Mouse (Mus musculus): ENCODE measurements around the gene Cnksr1. TPM values are rescaled to one million over a fixed set of nuclear protein-coding genes. Genes with fewer than 3 reads are reported as not detected.

The Cnksr1 gene
- polyA plus RNA-seq, 1 experiment = not detected

- Histone ChIP-seq H3K4me3 (ENCODE audit: insufficient read depth, low read depth, low read length) (no peak overlapping the region), H3K27ac (replicated peaks; ENCODE audit: low read depth, low read length) (no peak overlapping the region), H3K4me1 (ENCODE audit: control insufficient read depth, insufficient read depth, insufficient read length, low read length) (peaks cover 5% of the 10 kb centered on the region)
These were observed 8.1 kb upstream of the Cnksr1 start for GRCm38 (mm10) chr4:134246256-134246655.

- Histone ChIP-seq H3K4me3 (ENCODE audit: insufficient read depth, low read depth, low read length) (peak within 1 kb of the TSS; percentile 93), H3K4me1 (ENCODE audit: control insufficient read depth, insufficient read depth, insufficient read length, low read length) (peaks cover 5% of the 10 kb centered on the region), H3K27ac (replicated peaks; ENCODE audit: low read depth, low read length) (no peak within 1 kb of the TSS)
These were observed 7.1 kb upstream of the Cnksr1 start, which contains the start of gene Zfp593 for GRCm38 (mm10) chr4:134245148-134245843. Gene Zfp593, minus strand, starts transcription at chr4:134245592.

DNA sequence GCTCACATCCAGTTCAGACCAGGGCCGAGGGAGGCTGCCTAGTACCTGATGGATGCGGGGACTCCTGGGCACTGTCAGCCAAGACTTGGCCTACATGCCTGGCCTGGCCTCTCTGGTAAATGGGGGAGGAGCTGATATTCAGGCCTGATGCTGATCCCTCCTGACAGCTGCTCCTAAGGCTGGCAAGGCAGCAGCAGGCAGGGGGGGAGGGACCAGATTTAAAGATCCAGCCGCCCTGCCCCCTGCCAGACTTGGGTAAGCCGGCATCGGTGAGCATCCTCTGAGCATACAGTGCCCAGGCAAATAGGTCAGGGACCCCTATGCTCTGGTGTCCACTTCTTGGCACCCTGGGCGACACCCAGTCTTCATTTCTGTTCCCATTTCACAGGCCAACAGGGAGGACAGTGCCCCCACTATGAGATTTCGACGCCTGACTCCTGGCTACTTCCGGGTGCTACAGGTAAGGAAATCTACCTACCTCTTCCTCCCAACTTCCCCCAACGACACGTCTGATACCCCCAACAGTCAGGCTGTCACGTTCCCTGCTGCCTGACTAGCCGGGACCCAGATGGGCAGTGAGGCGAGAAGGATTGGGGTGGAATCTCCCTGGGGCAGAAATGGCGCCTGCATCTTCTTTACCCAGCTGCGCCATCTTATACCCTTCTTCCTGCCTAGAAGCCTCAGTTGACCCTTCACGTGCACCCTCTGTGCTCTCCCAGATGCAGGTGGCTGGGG is 5.5 kb upstream of the Cnksr1 start, which contains the start of gene E130218I03Rik:
Gene E130218I03Rik, plus strand, starts transcription at position 147 of the 735 bp plus-strand sequence.
- Histone ChIP-seq H3K27ac (replicated peaks; ENCODE audit: low read depth, low read length) (no peak within 1 kb of the TSS), H3K4me1 (ENCODE audit: control insufficient read depth, insufficient read depth, insufficient read length, low read length) (peaks cover 5% of the 10 kb centered on the region), H3K4me3 (ENCODE audit: insufficient read depth, low read depth, low read length) (peak within 1 kb of the TSS; percentile 93)

DNA sequence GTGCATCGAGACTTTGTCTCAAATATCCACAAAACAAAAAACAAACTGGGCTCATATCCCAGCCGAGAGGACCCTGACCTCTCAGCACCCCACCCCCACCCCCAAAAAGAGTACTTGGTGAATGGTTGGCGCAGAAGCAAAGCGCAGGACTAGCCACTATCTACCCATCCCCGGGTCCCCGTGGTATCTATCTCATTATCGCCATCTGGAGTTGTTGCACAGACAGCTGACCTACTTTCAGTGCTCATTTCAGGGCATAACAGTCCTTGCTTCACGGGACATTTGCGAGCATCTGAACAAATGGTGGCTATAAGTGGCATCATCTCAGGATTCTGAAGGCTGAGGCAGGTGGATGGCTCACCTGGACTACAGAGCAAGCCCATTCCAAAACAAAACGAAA is 487 bp upstream of the Cnksr1 start:
- H3K27ac ChIP-seq (replicated peaks; ENCODE audit: low read depth, low read length) = no peak overlapping the region
- H3K4me1 ChIP-seq (ENCODE audit: control insufficient read depth, insufficient read depth, insufficient read length, low read length) = no peaks in the 10 kb centered on the region
- no peak overlapping the region for H3K4me3 ChIP-seq (ENCODE audit: insufficient read depth, low read depth, low read length)

- Histone ChIP-seq H3K4me3 (ENCODE audit: insufficient read depth, low read depth, low read length) (no peak overlapping the region; the same call in 1 of the 2 replicates), H3K27ac (replicated peaks; ENCODE audit: low read depth, low read length) (no peak overlapping the region)
These were observed 469 bp downstream of the Cnksr1 start for GRCm38 (mm10) chr4:134237582-134238278.

DNA sequence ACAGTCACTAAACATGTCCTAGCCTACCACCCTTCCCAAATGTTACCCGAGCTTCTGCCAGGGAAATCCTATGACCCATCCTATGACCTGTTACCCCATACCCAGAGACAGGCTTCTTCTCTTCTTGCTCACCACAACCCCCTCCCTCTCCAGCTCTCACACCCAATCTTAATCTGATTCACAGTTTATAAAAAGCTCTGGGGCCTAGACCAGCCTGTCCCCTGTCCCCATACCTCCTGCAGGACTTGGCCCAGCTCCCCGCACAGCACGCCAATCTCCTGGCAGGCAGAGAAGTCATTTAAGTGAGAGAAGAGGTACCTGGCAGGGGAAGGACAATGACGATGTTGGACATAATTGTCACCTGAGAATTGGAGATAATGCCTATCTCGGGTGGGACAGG is 3.3 kb downstream of the Cnksr1 start:
- H3K4me3 ChIP-seq (ENCODE audit: insufficient read depth, low read depth, low read length) = no peak overlapping the region
- H3K27ac ChIP-seq (replicated peaks; ENCODE audit: low read depth, low read length) = no peak overlapping the region
- H3K4me1 ChIP-seq (ENCODE audit: control insufficient read depth, insufficient read depth, insufficient read length, low read length) = no peaks in the 10 kb centered on the region

More at GRCm38 (mm10) chr4:134237582-134238278, 469 bp downstream of the Cnksr1 start:
- H3K4me1 ChIP-seq (ENCODE audit: control insufficient read depth, insufficient read depth, insufficient read length, low read length) = no peaks in the 10 kb centered on the region

DNA sequence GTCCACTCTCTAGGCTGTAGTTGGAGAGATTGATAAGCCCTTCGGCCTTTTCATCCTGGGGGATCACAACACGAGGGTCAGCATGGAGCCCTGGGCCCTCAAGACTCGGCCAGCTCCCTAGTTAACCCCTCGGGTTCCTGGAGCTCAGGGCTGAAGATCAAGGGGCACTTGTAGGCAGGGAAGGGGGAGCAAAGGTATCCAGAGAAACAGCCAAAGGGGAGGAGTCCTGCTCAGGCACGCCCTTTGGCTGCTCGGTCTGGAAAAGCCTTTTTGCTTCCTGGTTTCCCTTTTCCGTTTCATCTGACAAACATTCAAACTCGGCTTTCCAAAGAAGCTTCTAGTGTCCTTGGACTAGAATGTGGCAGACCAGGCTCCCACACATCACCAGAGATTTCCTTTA is 7.8 kb downstream of the Cnksr1 start:
- H3K4me1 ChIP-seq (ENCODE audit: control insufficient read depth, insufficient read depth, insufficient read length, low read length) = no peaks in the 10 kb centered on the region
- H3K4me3 ChIP-seq (ENCODE audit: insufficient read depth, low read depth, low read length) = no peak overlapping the region
- H3K27ac ChIP-seq (replicated peaks; ENCODE audit: low read depth, low read length) = no peak overlapping the region

DNA sequence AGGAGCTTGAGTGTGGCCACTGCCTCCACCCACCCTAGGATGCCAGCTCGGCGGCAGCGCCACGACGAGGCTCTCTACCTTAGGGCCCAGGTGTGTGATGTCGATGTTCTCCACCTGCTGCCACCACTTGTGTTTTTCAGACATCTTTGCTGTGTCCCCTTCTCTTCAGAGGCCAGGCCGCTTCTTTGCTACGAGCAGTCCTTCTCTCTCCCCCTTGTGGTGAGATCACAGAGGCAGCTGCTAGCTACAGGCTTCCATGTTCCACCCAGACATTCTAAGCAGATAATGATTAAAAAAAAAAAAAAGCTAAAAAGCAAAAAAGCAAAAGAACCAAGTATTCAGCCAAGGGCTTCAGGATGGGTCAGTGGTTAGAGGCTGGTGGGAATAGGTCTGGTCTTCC is 11.0 kb downstream of the Cnksr1 start, which contains the start of gene Catsper4:
Gene Catsper4, minus strand, starts transcription at position 190 of the 400 bp plus-strand sequence.
- no peak within 1 kb of the TSS for H3K4me3 ChIP-seq (ENCODE audit: insufficient read depth, low read depth, low read length)
- H3K4me1 ChIP-seq (ENCODE audit: control insufficient read depth, insufficient read depth, insufficient read length, low read length) = no peaks in the 10 kb centered on the region
- no peak within 1 kb of the TSS for H3K27ac ChIP-seq (replicated peaks; ENCODE audit: low read depth, low read length)

DNA sequence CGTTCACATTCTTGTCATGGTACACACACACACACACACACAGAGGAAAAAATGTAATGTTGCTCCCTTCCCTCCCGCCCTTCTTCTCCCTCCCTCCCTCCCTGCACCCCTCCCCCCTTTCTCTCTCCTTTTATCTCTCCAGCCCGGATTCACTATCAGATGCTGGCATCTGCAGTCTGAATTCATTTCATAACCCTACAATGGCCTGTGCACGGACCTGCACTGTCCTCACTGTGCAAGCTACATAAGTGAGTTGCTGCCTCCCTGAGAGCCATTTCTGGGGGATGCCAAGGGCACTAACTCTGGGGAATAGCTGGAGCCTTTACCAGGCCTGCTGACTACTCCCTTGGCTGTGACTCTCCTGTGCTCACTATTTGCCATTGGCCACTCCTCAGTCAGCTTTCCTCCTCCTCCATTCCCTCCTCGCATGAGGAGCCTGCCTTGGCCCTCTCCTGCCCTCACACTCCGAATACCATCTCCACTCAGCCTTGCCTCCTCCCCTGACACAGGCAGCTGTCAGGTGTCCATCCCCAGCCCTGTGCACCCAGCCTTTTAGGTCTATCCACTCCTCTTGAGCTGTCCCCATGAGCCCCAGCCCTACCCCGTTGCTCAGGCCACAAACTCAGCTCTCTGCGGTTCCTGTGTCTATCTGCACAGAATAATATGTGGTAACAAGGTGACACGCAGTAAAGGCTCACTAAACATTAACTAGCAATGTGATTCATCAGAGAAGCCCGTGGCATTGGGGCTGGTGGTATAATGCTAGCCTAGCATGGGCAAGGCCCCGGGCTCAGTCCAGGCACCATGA is 15.2 kb downstream of the Cnksr1 start:
- Histone ChIP-seq H3K4me1 (ENCODE audit: control insufficient read depth, insufficient read depth, insufficient read length, low read length) (no peaks in the 10 kb centered on the region), H3K27ac (replicated peaks; ENCODE audit: low read depth, low read length) (no peak overlapping the region), H3K4me3 (ENCODE audit: insufficient read depth, low read depth, low read length) (no peak overlapping the region)

GRCm38 (mm10) chr4:134206488-134207053 is 31.6 kb downstream of the Cnksr1 start:
- no peaks in the 10 kb centered on the region for H3K4me1 ChIP-seq (ENCODE audit: control insufficient read depth, insufficient read depth, insufficient read length, low read length)
- H3K4me3 ChIP-seq (ENCODE audit: insufficient read depth, low read depth, low read length) = no peak overlapping the region
- no peak overlapping the region for H3K27ac ChIP-seq (replicated peaks; ENCODE audit: low read depth, low read length)

- no peak overlapping the region for H3K27ac ChIP-seq (replicated peaks; ENCODE audit: low read depth, low read length)
- H3K4me1 ChIP-seq (ENCODE audit: control insufficient read depth, insufficient read depth, insufficient read length, low read length) = no peaks in the 10 kb centered on the region
These were observed 34.8 kb downstream of the Cnksr1 start for GRCm38 (mm10) chr4:134203340-134203896.

DNA sequence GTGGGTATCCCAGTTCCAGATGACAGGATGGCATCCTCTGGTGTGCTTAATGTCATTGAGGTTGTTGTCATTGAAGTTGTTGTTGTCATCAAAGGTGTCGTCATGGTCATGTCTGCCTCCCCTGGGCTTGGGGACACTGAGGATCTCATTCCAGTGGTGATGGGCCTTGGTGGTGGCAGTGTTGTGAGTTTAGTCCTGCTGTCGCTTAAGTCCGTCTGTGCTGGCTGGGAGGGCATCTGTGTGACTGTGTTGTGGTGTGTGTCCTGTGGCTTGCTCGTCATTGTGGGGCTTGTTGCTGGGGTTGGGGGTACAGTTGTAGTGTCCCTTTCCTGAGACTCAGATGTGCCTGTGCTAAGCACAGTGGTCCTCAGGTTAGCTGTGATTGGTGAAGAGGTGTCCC is 35.3 kb downstream of the Cnksr1 start, which contains the start of gene Gm7534:
Gene Gm7534, minus strand, starts transcription at position 101 of the 400 bp plus-strand sequence.
- no peak within 1 kb of the TSS for H3K27ac ChIP-seq (replicated peaks; ENCODE audit: low read depth, low read length)
- H3K4me3 ChIP-seq (ENCODE audit: insufficient read depth, low read depth, low read length) = no peak within 1 kb of the TSS
- H3K4me1 ChIP-seq (ENCODE audit: control insufficient read depth, insufficient read depth, insufficient read length, low read length) = no peaks in the 10 kb centered on the region

More at GRCm38 (mm10) chr4:134203340-134203896, 34.8 kb downstream of the Cnksr1 start:
- H3K4me3 ChIP-seq (ENCODE audit: insufficient read depth, low read depth, low read length) = no peak overlapping the region

DNA sequence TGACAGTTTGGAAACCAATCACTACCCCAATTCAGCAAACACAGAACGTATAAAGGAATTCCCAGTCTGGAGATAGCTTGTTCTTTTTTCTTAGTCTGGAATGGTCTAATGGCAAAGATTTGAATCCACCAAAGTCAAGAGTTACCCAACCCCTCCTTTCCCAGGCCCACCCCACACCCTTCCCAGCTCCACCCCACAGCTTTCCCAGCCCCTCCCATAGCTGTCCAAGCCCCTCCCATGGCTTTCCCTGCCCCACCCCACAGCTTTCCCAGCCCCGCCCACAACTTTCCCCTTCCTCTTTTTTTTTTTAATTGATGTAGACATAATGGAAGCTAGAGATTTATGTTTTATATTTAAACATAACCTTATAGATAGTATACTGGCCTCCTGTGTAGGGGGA is 38.8 kb downstream of the Cnksr1 start:
- no peaks in the 10 kb centered on the region for H3K4me1 ChIP-seq (ENCODE audit: control insufficient read depth, insufficient read depth, insufficient read length, low read length)
- no peak overlapping the region for H3K27ac ChIP-seq (replicated peaks; ENCODE audit: low read depth, low read length)
- no peak overlapping the region for H3K4me3 ChIP-seq (ENCODE audit: insufficient read depth, low read depth, low read length)

- no peaks in the 10 kb centered on the region for H3K4me1 ChIP-seq (ENCODE audit: control insufficient read depth, insufficient read depth, insufficient read length, low read length)
- 0 out of 2 replicates have a peak overlapping the region, but pooled peaks have one; percentile 39 for H3K27ac ChIP-seq (replicated peaks; ENCODE audit: low read depth, low read length)
These were observed 51.9 kb downstream of the Cnksr1 start for GRCm38 (mm10) chr4:134186268-134186667.

More at GRCm38 (mm10) chr4:134186268-134186667, 51.9 kb downstream of the Cnksr1 start:
- peak overlapping the region; percentile 78 for H3K4me3 ChIP-seq (ENCODE audit: insufficient read depth, low read depth, low read length)

Data from brown adipose tissue, adult 24 weeks (tissue).